Mouse (Mus musculus): ENCODE data around the gene Frmd6. TPM values are rescaled to one million over a fixed set of nuclear protein-coding genes. Genes with fewer than 3 reads are reported as not detected.

Frmd6 gene
- total RNA-seq, 2 experiments from 2014 or later: 11.0 to 12.5 TPM

DNA sequence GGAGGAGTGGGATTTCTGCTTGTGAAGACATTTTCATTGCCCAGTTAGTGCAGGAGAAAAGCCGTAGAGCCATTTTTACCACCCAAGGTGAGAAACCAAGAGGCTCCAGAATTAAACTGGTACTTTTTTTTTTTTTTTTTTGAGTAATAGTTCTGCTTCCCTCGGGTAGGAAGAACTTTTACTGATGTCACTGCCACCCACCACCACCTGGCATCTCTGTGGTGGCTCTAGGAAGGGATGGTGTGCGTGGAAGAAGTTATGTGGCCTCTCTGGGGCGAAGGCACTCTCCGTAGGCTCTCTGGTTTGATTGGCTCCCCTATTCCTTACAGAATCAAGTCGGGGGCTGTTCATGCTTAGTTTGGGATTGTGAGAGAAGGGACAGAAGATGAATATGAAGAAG lies 17.3 kb upstream of the Frmd6 start:
- DNase-seq (ENCODE audit: low spot score in 2 of 2): no peak

- no peak for DNase-seq (ENCODE audit: low spot score in 2 of 2)
Observed at GRCm38 (mm10) chr12:70809957-70810356, 15.4 kb upstream of the Frmd6 start.

DNA sequence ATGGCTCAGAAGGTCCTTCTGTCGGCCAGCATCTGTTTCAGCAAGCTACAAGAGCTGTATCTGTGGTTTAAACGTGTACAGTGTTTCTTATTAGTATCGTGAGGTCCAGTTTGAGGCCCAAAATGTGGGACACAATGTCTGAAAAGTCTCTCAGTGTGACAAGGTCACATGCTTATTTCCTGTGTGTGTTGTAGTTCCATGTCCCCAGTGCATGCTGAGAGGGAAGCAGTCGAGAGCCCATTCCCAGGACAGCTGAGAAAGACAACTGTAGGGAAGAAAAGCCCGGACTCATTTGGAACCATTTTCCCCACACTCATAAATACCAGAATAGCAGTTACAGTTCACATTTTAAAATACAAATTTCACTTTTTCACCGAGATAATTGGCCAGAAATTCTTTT lies 13.5 kb upstream of the Frmd6 start:
- DNase-seq (ENCODE audit: low spot score in 2 of 2): no peak

- DNase-seq (ENCODE audit: low spot score in 2 of 2): peak in 1 of 2 experiments; percentile 19
Observed at GRCm38 (mm10) chr12:70812176-70812575, 13.1 kb upstream of the Frmd6 start.

DNA sequence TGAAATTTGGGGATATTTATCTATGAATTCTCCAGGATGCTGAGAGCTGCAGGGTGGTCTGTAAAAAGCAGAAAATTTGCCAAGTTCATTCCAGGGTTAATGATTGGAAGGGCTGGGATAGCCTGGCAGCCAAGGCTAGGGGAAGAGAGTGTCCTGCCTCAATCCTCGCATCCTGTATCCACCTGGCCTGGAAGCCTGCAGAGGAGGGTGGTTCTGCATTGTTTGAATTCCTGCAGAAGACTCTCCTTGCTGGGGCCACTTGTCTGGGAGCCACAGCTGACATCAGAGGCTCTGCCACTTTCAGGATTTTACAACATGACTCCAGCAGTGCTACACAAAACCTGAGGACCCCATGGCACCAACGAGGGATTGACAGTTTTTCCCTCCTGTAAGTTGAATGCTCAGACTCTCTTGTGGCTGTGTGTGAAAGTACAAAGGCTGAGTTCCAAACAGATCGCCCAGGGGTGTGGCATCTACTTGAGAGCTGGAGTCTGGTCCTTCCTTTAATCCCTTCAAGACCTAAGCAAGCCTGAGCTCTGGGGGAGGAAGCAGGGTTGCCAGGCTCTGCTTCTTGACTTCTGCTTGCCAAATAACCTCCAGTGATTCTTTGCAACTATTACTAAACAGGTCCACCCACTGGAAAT lies 12.4 kb upstream of the Frmd6 start:
- DNase-seq (ENCODE audit: low spot score in 2 of 2): no peak

DNA sequence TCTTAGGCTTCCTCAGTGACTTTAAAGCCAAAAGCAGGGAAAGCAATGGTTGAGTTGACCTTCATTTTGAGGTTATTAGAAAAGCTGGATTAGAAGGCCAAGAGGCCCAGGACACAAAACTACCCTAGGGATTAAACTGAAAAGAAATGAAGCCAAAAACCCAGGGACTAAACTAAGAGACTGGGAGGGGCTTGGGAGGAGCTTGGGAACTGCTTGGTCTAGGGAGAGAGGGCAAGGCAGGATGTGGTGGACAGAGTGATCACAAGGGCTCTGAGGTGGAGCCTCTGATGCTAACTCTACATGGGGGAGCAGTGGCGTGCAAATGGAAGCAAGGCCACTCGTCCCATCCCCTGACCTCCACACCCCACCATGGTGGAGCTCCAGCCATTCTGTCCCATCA lies 8.6 kb upstream of the Frmd6 start:
- no peak for DNase-seq (ENCODE audit: low spot score in 2 of 2)

- no peak for DNase-seq (ENCODE audit: low spot score in 2 of 2)
Observed at GRCm38 (mm10) chr12:70824017-70824416, 1.3 kb upstream of the Frmd6 start.

DNA sequence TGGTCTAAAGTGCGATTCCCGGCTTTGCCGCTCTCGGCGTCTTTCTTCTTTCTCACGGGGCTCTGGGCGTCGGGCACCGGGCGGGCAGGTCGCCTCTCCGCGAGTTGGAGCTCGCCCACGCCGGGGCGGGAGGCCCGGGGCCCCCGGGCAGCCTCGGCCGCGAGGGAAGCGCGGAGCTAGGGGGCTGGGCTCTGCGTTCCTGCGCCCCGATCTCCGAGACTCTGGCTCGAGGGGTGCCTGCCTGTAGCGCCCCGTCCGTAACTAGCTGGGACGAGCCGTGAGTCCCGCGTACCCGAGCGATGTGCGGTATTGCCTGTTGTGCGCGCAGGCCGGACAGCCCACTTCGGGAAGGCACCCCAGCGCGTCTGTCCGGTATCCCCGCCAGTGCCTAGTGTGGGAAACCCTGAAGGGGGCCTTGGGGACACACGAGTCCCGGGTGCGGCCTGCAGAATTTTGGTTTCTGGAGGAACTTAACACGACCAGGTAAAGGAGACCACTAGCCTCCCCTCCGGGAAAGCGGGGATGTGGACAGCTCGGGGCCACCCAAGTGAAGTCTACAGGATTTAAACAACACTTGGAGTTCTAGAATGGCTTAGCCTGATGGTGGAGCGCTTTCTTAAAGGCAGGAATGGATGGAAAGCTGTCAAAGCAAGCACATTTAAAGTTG lies 470 bp downstream of the Frmd6 start:
- peak in 1 of 2 experiments; percentile 61 for DNase-seq (ENCODE audit: low spot score in 2 of 2)

- DNase-seq (ENCODE audit: low spot score in 2 of 2): no peak
Observed at GRCm38 (mm10) chr12:70826318-70827072, 1.2 kb downstream of the Frmd6 start.

GRCm38 (mm10) chr12:70827187-70827900 lies 2.0 kb downstream of the Frmd6 start:
- no peak for DNase-seq (ENCODE audit: low spot score in 2 of 2)

DNA sequence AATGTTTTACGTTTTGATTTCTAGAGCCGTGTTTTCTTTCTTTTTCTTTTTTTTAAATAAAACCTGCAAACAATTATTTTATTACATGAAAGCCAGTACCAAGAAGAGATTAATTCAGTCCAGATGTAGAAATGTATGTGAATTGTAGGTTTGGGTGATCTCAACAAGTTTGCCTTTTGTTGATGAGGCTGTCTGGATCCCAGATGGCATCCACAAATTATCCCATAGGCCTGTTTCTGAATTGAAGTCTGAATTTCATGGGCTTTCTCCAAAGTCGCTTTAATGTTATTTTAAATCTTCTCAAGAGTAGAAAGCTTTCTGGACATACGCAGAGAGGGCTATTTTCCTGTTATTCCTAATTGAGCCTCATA lies 2.6 kb downstream of the Frmd6 start:
- no peak for DNase-seq (ENCODE audit: low spot score in 2 of 2)

GRCm38 (mm10) chr12:70830982-70831566 lies 5.8 kb downstream of the Frmd6 start:
- DNase-seq (ENCODE audit: low spot score in 2 of 2): no peak

- no peak for DNase-seq (ENCODE audit: low spot score in 2 of 2)
Observed at GRCm38 (mm10) chr12:70832216-70832998, 7.1 kb downstream of the Frmd6 start.

DNA sequence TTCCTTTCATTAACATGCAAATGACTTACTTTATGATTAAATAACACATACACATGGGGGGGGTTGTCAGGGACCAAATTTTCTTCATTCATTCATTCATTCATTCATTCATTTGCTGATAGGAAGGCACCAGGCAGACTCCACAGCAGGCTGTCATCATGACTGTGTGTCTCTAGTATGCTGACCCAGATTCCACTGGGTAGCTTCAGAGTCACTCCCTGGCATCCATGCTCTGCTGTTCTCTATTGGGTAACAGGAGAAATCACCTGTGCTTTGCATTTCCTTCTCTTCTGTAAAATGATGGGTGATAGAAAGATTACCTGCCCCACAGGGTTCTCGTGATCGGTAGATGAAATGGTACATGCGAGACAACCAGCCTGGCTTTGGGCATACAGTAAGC lies 7.7 kb downstream of the Frmd6 start:
- DNase-seq (ENCODE audit: low spot score in 2 of 2): no peak

DNA sequence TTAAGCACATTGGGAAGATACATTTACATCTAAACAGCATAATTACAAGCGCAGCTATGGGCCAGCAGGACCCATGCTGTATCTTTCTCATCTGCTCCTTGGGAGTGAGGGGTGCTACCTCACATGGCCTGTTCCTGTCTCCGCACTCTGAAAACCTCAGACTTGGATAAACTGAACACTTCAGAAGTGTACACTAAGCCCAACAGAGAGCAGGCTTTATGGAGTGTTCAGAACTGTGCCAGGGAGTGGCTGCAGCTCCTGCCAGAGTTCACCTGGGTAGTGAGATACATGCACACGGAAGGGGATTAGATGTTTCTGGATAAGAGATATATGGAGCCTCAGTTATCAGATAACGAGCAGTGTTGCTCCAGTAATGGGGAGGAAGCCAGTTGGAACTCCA lies 8.7 kb downstream of the Frmd6 start:
- no peak for DNase-seq (ENCODE audit: low spot score in 2 of 2)

GRCm38 (mm10) chr12:70835004-70835403 lies 9.7 kb downstream of the Frmd6 start:
- DNase-seq (ENCODE audit: low spot score in 2 of 2): no peak

- DNase-seq (ENCODE audit: low spot score in 2 of 2): no peak
Observed at GRCm38 (mm10) chr12:70837792-70838321, 12.5 kb downstream of the Frmd6 start.

- no peak for DNase-seq (ENCODE audit: low spot score in 2 of 2)
Observed at GRCm38 (mm10) chr12:70845371-70845770, 20.1 kb downstream of the Frmd6 start.

- no peak for DNase-seq (ENCODE audit: low spot score in 2 of 2)
Observed at GRCm38 (mm10) chr12:70849024-70849423, 23.7 kb downstream of the Frmd6 start.

All from layer of hippocampus, postnatal 10 days (tissue).